Mouse (Mus musculus): ENCODE measurements around the gene Gbx1. TPM values are rescaled to one million over a fixed set of nuclear protein-coding genes. Genes with fewer than 3 reads are reported as not detected.

Gene Gbx1
- polyA plus RNA-seq, 1 experiment, result not detected

DNA sequence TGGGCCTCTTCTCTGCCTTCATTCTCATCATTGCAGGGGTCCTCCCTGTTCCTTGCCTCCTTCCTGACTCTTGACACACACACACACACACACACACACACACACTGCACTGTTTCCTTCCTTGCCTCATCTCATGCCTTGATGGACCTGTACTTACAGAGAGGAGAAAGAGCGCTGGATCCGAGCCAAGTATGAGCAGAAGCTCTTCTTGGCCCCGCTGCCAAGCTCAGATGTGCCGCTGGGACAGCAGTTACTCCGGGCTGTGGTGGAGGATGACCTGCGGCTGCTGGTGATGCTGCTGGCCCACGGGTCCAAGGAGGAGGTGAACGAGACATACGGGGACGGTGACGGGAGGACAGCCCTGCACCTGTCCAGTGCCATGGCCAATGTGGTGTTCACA, 26.2 kb downstream of the Gbx1 start:
- TF ChIP-seq FLI1 (IDR thresholded peaks at IDR 0.05; ENCODE audit: low read length), result no peak
- TF ChIP-seq GATA1 (IDR thresholded peaks at IDR 0.05; ENCODE audit: borderline replicate concordance, low read length), result no peak
- Histone ChIP-seq H3K9me3 (no peaks in the 10 kb centered on the region), H3K4me1 (peaks cover 31% of the 10 kb centered on the region), H3K36me3 (replicated peaks; ENCODE audit: low read length) (peaks cover 74% of the 10 kb centered on the region), H3K27me3 (replicated peaks) (peaks cover 54% of the 10 kb centered on the region), H3K4me3 (replicated peaks) (no peak overlapping the region)

GRCm38 (mm10) chr5:24499113-24499512, 27.9 kb downstream of the Gbx1 start:
- TF ChIP-seq GATA1 (IDR thresholded peaks at IDR 0.05; ENCODE audit: borderline replicate concordance, low read length) (no peak), FLI1 (IDR thresholded peaks at IDR 0.05; ENCODE audit: low read length) (no peak)
- Histone ChIP-seq H3K9me3 (no peaks in the 10 kb centered on the region), H3K4me1 (peaks cover 13% of the 10 kb centered on the region), H3K36me3 (replicated peaks; ENCODE audit: low read length) (peaks cover 91% of the 10 kb centered on the region), H3K4me3 (replicated peaks) (no peak overlapping the region), H3K27me3 (replicated peaks) (peaks cover 42% of the 10 kb centered on the region)

DNA sequence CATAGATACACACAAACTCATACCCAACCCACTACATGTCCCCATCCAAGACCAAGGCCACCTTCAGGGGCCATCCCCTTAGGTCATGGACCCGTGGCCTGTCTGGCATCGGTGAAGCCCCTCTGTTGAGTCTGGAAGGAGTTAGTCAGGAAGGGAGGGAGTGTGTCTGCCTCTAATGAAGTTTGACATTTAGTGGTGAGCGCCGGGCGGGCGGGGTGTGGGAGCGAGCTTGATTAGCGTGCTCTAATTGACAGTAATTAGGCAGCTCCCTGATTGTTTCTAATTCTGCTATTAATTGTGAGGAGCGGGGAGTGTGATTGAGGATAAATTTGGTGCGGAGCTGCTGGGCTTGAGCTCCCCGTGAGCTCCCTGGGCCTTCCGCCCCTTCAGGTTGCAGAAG, 29.5 kb downstream of the Gbx1 start:
- Histone ChIP-seq H3K4me3 (replicated peaks) (no peak overlapping the region), H3K4me1 (peaks cover 7% of the 10 kb centered on the region; the same call in 1 of the 2 replicates), H3K9me3 (no peaks in the 10 kb centered on the region), H3K36me3 (replicated peaks; ENCODE audit: low read length) (peaks cover 99% of the 10 kb centered on the region), H3K27me3 (replicated peaks) (peaks cover 27% of the 10 kb centered on the region)
- no peak for TF ChIP-seq FLI1 (IDR thresholded peaks at IDR 0.05; ENCODE audit: low read length)
- no peak for TF ChIP-seq GATA1 (IDR thresholded peaks at IDR 0.05; ENCODE audit: borderline replicate concordance, low read length)

DNA sequence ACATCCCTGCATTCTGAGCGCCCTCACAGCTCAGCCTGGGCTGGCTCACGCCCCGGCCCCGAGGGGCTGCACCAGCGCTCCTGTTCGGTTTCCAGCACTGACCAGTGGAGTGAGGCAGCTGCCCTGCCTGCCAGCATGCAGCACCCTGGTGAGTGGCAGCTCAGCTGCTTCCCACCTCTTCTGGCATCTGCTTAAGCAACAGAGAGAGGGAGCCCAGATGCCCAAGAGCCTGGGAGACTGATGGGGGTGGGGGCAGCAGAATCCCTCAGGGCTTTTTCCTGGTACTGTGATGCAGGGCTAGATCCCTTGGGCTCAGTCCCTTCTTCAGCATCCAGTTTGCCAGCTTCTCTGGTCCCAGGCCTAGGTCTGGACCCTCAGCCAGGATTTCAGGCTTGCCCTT, 30.2 kb downstream of the Gbx1 start:
- TF ChIP-seq GATA1 (IDR thresholded peaks at IDR 0.05; ENCODE audit: borderline replicate concordance, low read length) (no peak), FLI1 (IDR thresholded peaks at IDR 0.05; ENCODE audit: low read length) (no peak)
- Histone ChIP-seq H3K4me3 (replicated peaks) (no peak overlapping the region), H3K4me1 (peaks cover 7% of the 10 kb centered on the region; the same call in 1 of the 2 replicates), H3K36me3 (replicated peaks; ENCODE audit: low read length) (peaks cover 99% of the 10 kb centered on the region), H3K9me3 (no peaks in the 10 kb centered on the region), H3K27me3 (replicated peaks) (peaks cover 19% of the 10 kb centered on the region)

DNA sequence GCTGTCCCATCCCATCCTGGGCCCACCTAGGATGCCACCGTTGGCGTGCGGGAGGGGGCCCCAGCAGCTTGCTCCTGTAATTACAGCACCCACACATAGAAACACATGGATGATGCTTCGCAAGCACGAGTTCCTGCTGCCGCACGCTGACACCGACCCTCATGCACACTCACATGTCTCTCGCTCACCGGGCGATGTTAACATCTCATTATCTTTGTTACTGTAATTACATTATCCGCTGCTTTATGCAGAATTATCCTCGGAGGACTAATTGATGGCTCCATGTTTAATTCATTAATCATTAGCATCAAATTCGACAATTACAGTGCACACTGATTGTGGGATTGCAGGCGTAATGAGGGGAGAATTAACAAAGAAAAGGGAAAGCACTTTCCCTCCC, 32.0 kb downstream of the Gbx1 start:
- H3K36me3 ChIP-seq (replicated peaks; ENCODE audit: low read length), result peaks cover 99% of the 10 kb centered on the region

DNA sequence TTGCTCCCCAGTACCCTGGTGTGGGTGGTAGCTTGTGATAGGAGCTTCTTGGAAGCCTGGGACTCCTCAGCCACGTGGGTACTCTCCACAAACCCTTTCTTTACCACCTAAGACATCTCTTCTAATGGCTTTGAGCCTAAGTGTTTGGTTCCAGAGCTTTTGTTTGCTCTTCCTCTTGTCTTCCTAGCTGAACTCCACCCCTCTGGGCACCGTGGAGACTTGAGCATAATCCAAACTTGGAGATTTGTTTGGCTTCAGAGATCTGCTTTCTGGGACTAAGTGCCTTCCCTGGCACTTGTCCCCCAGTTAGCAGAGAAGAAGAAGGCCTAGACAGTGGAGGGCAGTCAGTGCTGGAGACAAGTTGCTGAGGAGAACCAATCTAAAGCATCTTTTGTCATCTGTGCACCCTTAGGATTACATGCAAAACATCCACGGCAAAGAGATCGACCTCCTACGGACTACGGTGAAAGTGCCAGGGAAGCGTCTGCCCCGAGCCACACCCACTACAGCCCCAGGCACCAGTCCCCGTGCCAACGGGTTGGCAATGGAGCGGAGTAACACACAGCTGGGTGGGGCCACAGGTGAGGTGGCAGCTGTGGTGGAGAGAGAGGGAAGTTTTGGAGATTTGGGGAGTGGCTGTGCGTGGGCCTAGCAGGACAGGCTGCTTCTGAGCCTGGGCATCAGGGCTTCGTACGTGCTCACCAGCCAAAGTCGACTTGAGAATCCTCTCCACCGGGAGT, 34.3 kb downstream of the Gbx1 start:
- Histone ChIP-seq H3K9me3 (no peaks in the 10 kb centered on the region), H3K4me3 (replicated peaks) (no peak overlapping the region), H3K36me3 (replicated peaks; ENCODE audit: low read length) (peaks cover 99% of the 10 kb centered on the region), H3K27me3 (replicated peaks) (peaks cover 4% of the 10 kb centered on the region), H3K4me1 (no peaks in the 10 kb centered on the region)
- TF ChIP-seq GATA1 (IDR thresholded peaks at IDR 0.05; ENCODE audit: borderline replicate concordance, low read length), result no peak
- TF ChIP-seq FLI1 (IDR thresholded peaks at IDR 0.05; ENCODE audit: low read length), result no peak

More for the DNA sequence above, 32.0 kb downstream of the Gbx1 start:
- peaks cover 10% of the 10 kb centered on the region for H3K27me3 ChIP-seq (replicated peaks)
- no peak for TF ChIP-seq FLI1 (IDR thresholded peaks at IDR 0.05; ENCODE audit: low read length)
- peaks cover 7% of the 10 kb centered on the region; the same call in 1 of the 2 replicates for H3K4me1 ChIP-seq
- no peaks in the 10 kb centered on the region for H3K9me3 ChIP-seq
- H3K4me3 ChIP-seq (replicated peaks), result no peak overlapping the region

DNA sequence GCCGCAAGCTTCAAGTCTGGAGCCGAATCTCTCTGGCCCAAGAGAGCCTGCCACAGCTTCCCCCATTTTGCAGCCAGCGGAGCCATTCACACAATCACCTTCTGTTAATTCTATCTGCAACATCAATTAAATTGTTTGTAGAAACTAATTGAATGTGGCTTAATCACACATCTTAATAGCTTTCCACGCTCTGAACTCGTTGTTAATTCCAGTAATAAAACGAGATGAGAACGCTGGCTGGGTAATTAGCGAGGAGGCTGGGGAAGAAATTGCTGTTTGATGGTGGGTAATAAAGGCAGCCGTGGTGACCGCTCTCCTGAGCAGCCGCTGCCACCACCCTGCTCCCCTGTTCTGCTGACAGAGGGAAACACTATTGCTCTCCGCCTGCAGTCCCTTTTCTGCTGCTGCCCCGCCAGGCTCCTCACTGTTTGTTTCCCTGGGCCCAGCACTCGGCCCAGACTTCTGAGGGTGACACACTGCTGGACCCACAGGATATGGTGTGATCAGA, 36.5 kb downstream of the Gbx1 start:
- Histone ChIP-seq H3K27me3 (replicated peaks) (peaks cover 1% of the 10 kb centered on the region), H3K4me1 (no peaks in the 10 kb centered on the region), H3K4me3 (replicated peaks) (no peak overlapping the region), H3K36me3 (replicated peaks; ENCODE audit: low read length) (peaks cover 99% of the 10 kb centered on the region), H3K9me3 (no peaks in the 10 kb centered on the region)
- TF ChIP-seq FLI1 (IDR thresholded peaks at IDR 0.05; ENCODE audit: low read length) (no peak), GATA1 (IDR thresholded peaks at IDR 0.05; ENCODE audit: borderline replicate concordance, low read length) (no peak)

- TF ChIP-seq GATA1 (IDR thresholded peaks at IDR 0.05; ENCODE audit: borderline replicate concordance, low read length), result no peak
- TF ChIP-seq FLI1 (IDR thresholded peaks at IDR 0.05; ENCODE audit: low read length), result no peak
- no peak overlapping the region for H3K4me3 ChIP-seq (replicated peaks)
- no peaks in the 10 kb centered on the region for H3K9me3 ChIP-seq
- no peaks in the 10 kb centered on the region for H3K27me3 ChIP-seq (replicated peaks)
- peaks cover 99% of the 10 kb centered on the region for H3K36me3 ChIP-seq (replicated peaks; ENCODE audit: low read length)
- H3K4me1 ChIP-seq, result no peaks in the 10 kb centered on the region; the same call in 1 of the 2 replicates
Measured at GRCm38 (mm10) chr5:24486738-24487137, 40.3 kb downstream of the Gbx1 start.

GRCm38 (mm10) chr5:24486097-24486496, 40.9 kb downstream of the Gbx1 start:
- Histone ChIP-seq H3K9me3 (no peaks in the 10 kb centered on the region), H3K27me3 (replicated peaks) (no peaks in the 10 kb centered on the region), H3K4me3 (replicated peaks) (no peak overlapping the region), H3K4me1 (no peaks in the 10 kb centered on the region; the same call in 1 of the 2 replicates), H3K36me3 (replicated peaks; ENCODE audit: low read length) (peaks cover 99% of the 10 kb centered on the region)
- TF ChIP-seq GATA1 (IDR thresholded peaks at IDR 0.05; ENCODE audit: borderline replicate concordance, low read length) (no peak), FLI1 (IDR thresholded peaks at IDR 0.05; ENCODE audit: low read length) (no peak)

DNA sequence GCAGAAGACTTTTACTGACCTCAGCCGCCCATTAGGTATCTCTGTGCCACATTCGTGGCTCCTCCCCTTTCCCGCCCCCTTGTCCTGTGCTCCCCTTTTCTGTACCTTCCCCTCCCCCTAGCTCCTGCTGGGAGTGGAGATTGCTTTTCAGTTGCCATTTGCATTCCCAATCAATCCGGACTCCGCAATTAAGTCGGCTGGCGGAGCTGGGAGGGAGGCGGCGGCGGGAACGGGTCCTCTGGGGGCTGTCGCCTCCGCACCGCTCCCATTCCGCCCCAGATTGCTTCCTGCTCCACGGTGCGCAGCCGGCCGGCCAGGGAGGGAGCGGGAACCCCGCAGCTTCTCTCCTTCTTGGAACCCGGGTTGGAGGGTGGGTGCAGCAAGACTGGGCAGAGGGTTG, 42.0 kb downstream of the Gbx1 start:
- Histone ChIP-seq H3K4me1 (no peaks in the 10 kb centered on the region; the same call in 1 of the 2 replicates), H3K27me3 (replicated peaks) (no peaks in the 10 kb centered on the region), H3K36me3 (replicated peaks; ENCODE audit: low read length) (peaks cover 99% of the 10 kb centered on the region), H3K4me3 (replicated peaks) (no peak overlapping the region), H3K9me3 (no peaks in the 10 kb centered on the region)
- no peak for TF ChIP-seq FLI1 (IDR thresholded peaks at IDR 0.05; ENCODE audit: low read length)
- TF ChIP-seq GATA1 (IDR thresholded peaks at IDR 0.05; ENCODE audit: borderline replicate concordance, low read length), result no peak

All from megakaryocyte, embryonic 14.5 days (primary cell).